ENCODE assay signal across 10 mouse cellular contexts in genomic region chr5:103770447-103771222, GRCm38 (mm10).
DNase-seq lines count a peak whose midpoint lies in the region; ATAC-seq and TF ChIP-seq lines count a peak whose summit lies in the region.
"Had no signal": no experiment of that assay in that cellular context is flagged by ENCODE, and none has a peak within 500 bp of the region (broad histone marks: within the 10 kb centered on the region; RNA-seq: fewer than 3 reads in every experiment).

No protein-coding gene starts in this region.

- ATAC-seq in hindbrain, postnatal 0 days, result no peak
- no peak for ATAC-seq in hindbrain, embryonic 16.5 days
- ATAC-seq in Patski, result no peak
- ATAC-seq in heart, embryonic 12.5 days (ENCODE audit: insufficient number of reproducible peaks, low FRiP score), result no peak
- peak; percentile 39 for ATAC-seq in liver, embryonic 15.5 days (ENCODE audit: insufficient read depth)

- in situ Hi-C loops in Patski (cut with MboI; ENCODE audit: low pct_unique_long_range_greater_than_20kb), result no loop called here

- TF ChIP-seq CTCF in hindbrain, postnatal 0 days (IDR thresholded peaks at IDR 0.05; ENCODE audit: low read depth), result peak; percentile 29; the same call in 1 of the 2 replicates
- TF ChIP-seq CTCF in Patski (IDR thresholded peaks at IDR 0.05), result peak; percentile 52

- CTCF ChIA-PET in Patski (lab: Charles Lee), result interaction anchor here (0.9 to 4.0 kb wide), 3 partner anchors 11 to 90 kb away, joined by 3 to 20 read pairs (median 4); no protein-coding TSS in a partner anchor

- no peaks in the 10 kb centered on the region for H3K9me3 ChIP-seq in hindbrain, postnatal 0 days (ENCODE audit: low read length)
- peaks cover 4% of the 10 kb centered on the region for H3K9me3 ChIP-seq in hindbrain, embryonic 16.5 days (ENCODE audit: control insufficient read depth, low read length)
- peaks cover 3% of the 10 kb centered on the region; the same call in 1 of the 2 replicates for H3K9me3 ChIP-seq in heart, embryonic 12.5 days (replicated peaks)
- no peaks in the 10 kb centered on the region for H3K9me3 ChIP-seq in liver, embryonic 15.5 days (replicated peaks)

- 72% methylated on average over 6 of the region's 6 CpGs for WGBS in hindbrain, postnatal 0 days
- WGBS in hindbrain, embryonic 16.5 days, result 79% methylated on average over 6 of the region's 6 CpGs
- 54% methylated on average over 6 of the region's 6 CpGs for WGBS in heart, embryonic 12.5 days
- 57% methylated on average over 6 of the region's 6 CpGs for whole genome bisulfite sequencing in liver, embryonic 15.5 days (ENCODE audit: insufficient replicate concordance)

- POLR2A ChIA-PET in Patski (lab: Charles Lee), result interaction anchor here (0.6 kb wide), 1 partner anchor 107 kb away, joined by 3 read pairs; no protein-coding TSS in a partner anchor

- H3K9ac ChIP-seq in hindbrain, postnatal 0 days (replicated peaks; ENCODE audit: low read length), result no peak overlapping the region
- H3K9ac ChIP-seq in hindbrain, embryonic 16.5 days (ENCODE audit: low read depth, low read length), result no peak overlapping the region
- H3K9ac ChIP-seq in heart, embryonic 12.5 days, result peak overlapping the region; percentile 13; the same call in 1 of the 2 replicates
- no peak overlapping the region; the same call in 1 of the 2 replicates for H3K9ac ChIP-seq in liver, embryonic 15.5 days

- no peaks in the 10 kb centered on the region for H3K36me3 ChIP-seq in hindbrain, postnatal 0 days (ENCODE audit: insufficient read depth, low read length)
- H3K36me3 ChIP-seq in hindbrain, embryonic 16.5 days (ENCODE audit: control insufficient read depth, insufficient read depth, low read length), result 0 out of 2 replicates have a peak, but pooled peaks cover 3% of the 10 kb centered on the region
- H3K36me3 ChIP-seq in heart, embryonic 12.5 days, result peaks cover 3% of the 10 kb centered on the region; the same call in 1 of the 2 replicates
- H3K36me3 ChIP-seq in liver, embryonic 15.5 days (replicated peaks), result peaks cover 29% of the 10 kb centered on the region

- H3K4me2 ChIP-seq in hindbrain, postnatal 0 days (ENCODE audit: low read depth, low read length), result no peak overlapping the region
- H3K4me2 ChIP-seq in hindbrain, embryonic 16.5 days (ENCODE audit: low read length), result no peak overlapping the region
- H3K4me2 ChIP-seq in heart, embryonic 12.5 days, result no peak overlapping the region
- peak overlapping the region; percentile 70 for H3K4me2 ChIP-seq in liver, embryonic 15.5 days

- H3K4me1 ChIP-seq in hindbrain, postnatal 0 days (ENCODE audit: insufficient read depth, low read length), result 0 out of 2 replicates have a peak, but pooled peaks cover 13% of the 10 kb centered on the region
- H3K4me1 ChIP-seq in hindbrain, embryonic 16.5 days (ENCODE audit: control insufficient read depth, insufficient read depth, low read depth, low read length), result peaks cover 17% of the 10 kb centered on the region
- H3K4me1 ChIP-seq in heart, embryonic 12.5 days (replicated peaks), result peaks cover 57% of the 10 kb centered on the region
- peaks cover 96% of the 10 kb centered on the region for H3K4me1 ChIP-seq in liver, embryonic 15.5 days (replicated peaks)

- no peak for DNase-seq in hindbrain, postnatal 0 days (ENCODE audit: low spot score)
- DNase-seq in Patski (ENCODE audit: low read depth, low spot score), result no peak
- DNase-seq in spleen, postnatal 14 days (ENCODE audit: low spot score in 2 of 2), result no peak
- DNase-seq in cerebellum, adult 18-20 months, result no peak
- no peak for DNase-seq in left cerebral cortex, adult 11 months (ENCODE audit: low spot score)
- DNase-seq: gastrocnemius, postnatal 10 days; midbrain, embryonic 14.5 days had no signal

- no peak overlapping the region for H3K4me3 ChIP-seq in hindbrain, postnatal 0 days (ENCODE audit: low read length)
- no peak overlapping the region for H3K4me3 ChIP-seq in hindbrain, embryonic 16.5 days (ENCODE audit: low read length)
- H3K4me3 ChIP-seq in heart, embryonic 12.5 days, result no peak overlapping the region
- no peak overlapping the region; the same call in 1 of the 2 replicates for H3K4me3 ChIP-seq in liver, embryonic 15.5 days (replicated peaks)

- H3K27ac ChIP-seq in hindbrain, postnatal 0 days, result no peak overlapping the region
- H3K27ac ChIP-seq in hindbrain, embryonic 16.5 days (ENCODE audit: low read depth, low read length), result no peak overlapping the region
- 0 out of 2 replicates have a peak overlapping the region, but pooled peaks have one; percentile 30 for H3K27ac ChIP-seq in heart, embryonic 12.5 days (ENCODE audit: poor library complexity, severe bottlenecking)
- H3K27ac ChIP-seq in liver, embryonic 15.5 days (replicated peaks), result peak overlapping the region; percentile 86

- H3K27me3 ChIP-seq in hindbrain, postnatal 0 days (ENCODE audit: insufficient read depth, low read length), result no peaks in the 10 kb centered on the region
- no peaks in the 10 kb centered on the region for H3K27me3 ChIP-seq in hindbrain, embryonic 16.5 days (replicated peaks; ENCODE audit: control insufficient read depth, insufficient read depth, low read length)
- H3K27me3 ChIP-seq in Patski, result no peaks in the 10 kb centered on the region
- no peaks in the 10 kb centered on the region for H3K27me3 ChIP-seq in heart, embryonic 12.5 days (replicated peaks)
- H3K27me3 ChIP-seq in liver, embryonic 15.5 days, result no peaks in the 10 kb centered on the region

Comparison
In these comparisons a context has a peak if more than half of its experiments do, and no peak if none do; other contexts are left out.
1. H3K27ac ChIP-seq: peak in heart, embryonic 12.5 days (single experiment) and liver, embryonic 15.5 days (single experiment); none in hindbrain, postnatal 0 days (single experiment) and hindbrain, embryonic 16.5 days (single experiment).